Mouse (Mus musculus) megakaryocyte, adult 5-6 weeks (primary cell): ENCODE results near the gene Rita1. TPM values are rescaled to one million over a fixed set of nuclear protein-coding genes. Genes with fewer than 3 reads are reported as not detected.

ENCODE experiments used
- ATAC-seq: 2 replicates; pipeline ENCODE4 v1.8.0; 2016; ENCODE audit warnings: mild to moderate bottlenecking, inconsistent platforms; ENCODE audit not compliant: poor library complexity, severe bottlenecking
- total RNA-seq, 2 experiments: library from RNA; stranded (forward) in 1 of 2; stranded (reverse) in 1 of 2; fragments of 153-499, 151-499 nt in 1 of 2; fragments of 221-1000, 200-1000 nt in 1 of 2; gene quantifications; 2 replicates each; pipeline versions ENCODE4 v1.2.3 to v1.2.4; 2015 to 2017

Rita1 gene
- total RNA-seq, 2 experiments from 2014 or later = 2.2 to 3.0 TPM

DNA sequence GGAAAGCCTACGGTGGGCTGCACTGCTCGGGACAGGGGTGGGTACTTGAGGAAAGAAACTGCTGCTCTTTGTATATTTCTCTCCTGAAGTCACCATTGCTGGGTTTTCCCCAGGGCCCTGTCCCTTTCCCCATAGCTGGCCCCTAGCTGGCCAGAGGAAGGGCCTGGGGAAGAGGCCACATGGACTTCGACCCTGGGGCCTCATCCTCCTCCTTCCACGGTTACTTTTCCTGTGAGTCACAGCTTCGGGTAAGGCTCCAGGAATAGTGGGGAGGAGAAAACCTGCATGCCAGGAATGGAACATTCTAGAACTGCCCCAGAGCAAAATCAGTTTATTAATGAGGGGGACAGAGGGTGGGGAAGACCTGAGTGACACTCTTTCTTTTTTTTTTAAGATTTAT is 62.3 kb downstream of the Rita1 start:
- no peak for ATAC-seq

GRCm38 (mm10) chr5:120548236-120548850 is 64.0 kb downstream of the Rita1 start:
- ATAC-seq = no peak

Other genes starting within 250 kb of the Rita1 start
- not detected in 2 replicates for gene Lhx5, start 180.9 kb downstream of the Rita1 start, total RNA-seq (2015)
- gene Lhx5, start 180.9 kb downstream of the Rita1 start, total RNA-seq (2017) = not detected in 2 replicates
- gene Sdsl, start 139.8 kb downstream of the Rita1 start, total RNA-seq (2015) = 0.49 TPM in 1 of 2 replicates, not detected in the other
- 0.55 and 0.61 TPM in 2 replicates for gene Sdsl, start 139.8 kb downstream of the Rita1 start, total RNA-seq (2017)
- gene Sds, start 136.1 kb downstream of the Rita1 start, total RNA-seq (2015) = not detected in 2 replicates
- gene Sds, start 136.1 kb downstream of the Rita1 start, total RNA-seq (2017) = not detected in 2 replicates
- gene Plbd2, start 109.0 kb downstream of the Rita1 start, total RNA-seq (2015) = 7.8 and 10.5 TPM in 2 replicates
- 7.9 and 10.2 TPM in 2 replicates for gene Plbd2, start 109.0 kb downstream of the Rita1 start, total RNA-seq (2017)
- gene Slc8b1, start 101.4 kb downstream of the Rita1 start, total RNA-seq (2015) = 31.7 and 36.8 TPM in 2 replicates
- gene Slc8b1, start 101.4 kb downstream of the Rita1 start, total RNA-seq (2017) = 44.1 and 60.5 TPM in 2 replicates
- gene Tpcn1, start 23.9 kb downstream of the Rita1 start, total RNA-seq (2015) = 37.6 and 38.3 TPM in 2 replicates
- gene Tpcn1, start 23.9 kb downstream of the Rita1 start, total RNA-seq (2017) = 15.8 and 18.2 TPM in 2 replicates
- 0.18 and 0.98 TPM in 2 replicates for gene Iqcd, start 23.6 kb downstream of the Rita1 start, total RNA-seq (2015)
- 0.11 and 0.45 TPM in 2 replicates for gene Iqcd, start 23.6 kb downstream of the Rita1 start, total RNA-seq (2017)
- 7.7 and 7.9 TPM in 2 replicates for gene Ddx54, start 150 bp upstream of the Rita1 start, total RNA-seq (2015)
- gene Ddx54, start 150 bp upstream of the Rita1 start, total RNA-seq (2017) = 21.3 and 22.6 TPM in 2 replicates
- gene Cfap73, start 21.6 kb upstream of the Rita1 start, total RNA-seq (2015) = not detected in 2 replicates
- not detected in 2 replicates for gene Cfap73, start 21.6 kb upstream of the Rita1 start, total RNA-seq (2017)
- 0.05 TPM in 1 of 2 replicates, not detected in the other for gene Rasal1, start 36.2 kb upstream of the Rita1 start, total RNA-seq (2015)
- gene Rasal1, start 36.2 kb upstream of the Rita1 start, total RNA-seq (2017) = not detected in 2 replicates
- 0.30 and 0.40 TPM in 2 replicates for gene Dtx1, start 99.3 kb upstream of the Rita1 start, total RNA-seq (2015)
- gene Dtx1, start 99.3 kb upstream of the Rita1 start, total RNA-seq (2017) = not detected in 2 replicates
- gene Oas2, start 137.3 kb upstream of the Rita1 start, total RNA-seq (2015) = 13.0 and 13.2 TPM in 2 replicates
- 3.9 and 7.5 TPM in 2 replicates for gene Oas2, start 137.3 kb upstream of the Rita1 start, total RNA-seq (2017)
- 20.8 and 22.8 TPM in 2 replicates for gene Oas3, start 165.1 kb upstream of the Rita1 start, total RNA-seq (2015)
- 11.1 and 11.7 TPM in 2 replicates for gene Oas3, start 165.1 kb upstream of the Rita1 start, total RNA-seq (2017)
- gene Oas1e, start 182.9 kb upstream of the Rita1 start, total RNA-seq (2015) = 0.39 TPM in 1 of 2 replicates, not detected in the other
- not detected in 2 replicates for gene Oas1e, start 182.9 kb upstream of the Rita1 start, total RNA-seq (2017)
- 2.2 and 2.8 TPM in 2 replicates for gene Oas1c, start 199.9 kb upstream of the Rita1 start, total RNA-seq (2015)
- gene Oas1c, start 199.9 kb upstream of the Rita1 start, total RNA-seq (2017) = 0.44 and 1.1 TPM in 2 replicates
- gene Oas1f, start 234.8 kb upstream of the Rita1 start, total RNA-seq (2015) = not detected in 2 replicates
- gene Oas1f, start 234.8 kb upstream of the Rita1 start, total RNA-seq (2017) = not detected in 2 replicates
- gene Oas1h, start 248.8 kb upstream of the Rita1 start, total RNA-seq (2015) = not detected in 2 replicates
- gene Oas1h, start 248.8 kb upstream of the Rita1 start, total RNA-seq (2017) = not detected in 2 replicates